Mouse (Mus musculus) liver, embryonic 11.5 days (tissue): ENCODE measurements around the gene Cfap97d1. TPM values are rescaled to one million over a fixed set of nuclear protein-coding genes. Genes with fewer than 3 reads are reported as not detected.

Experiments used
- ATAC-seq: fragments of 200-750 bp; cut with Nextera tagmentation; replicated peaks from 2 replicates; pipeline ENCODE4 v1.8.0; 2017; ENCODE audit warnings: moderate number of reproducible peaks, mild to moderate bottlenecking, moderate TSS enrichment, moderate library complexity; ENCODE audit not compliant: low FRiP score
- DNase-seq: peaks from one replicate; pipeline ENCODE4 v3.0.0-alpha.2; 2017; ENCODE audit warnings: low spot score
- H3K27ac ChIP-seq: fragments of 300-500 bp; sonication (generic); 2 replicates; pipeline ENCODE4 v1.5.1; 2014; ENCODE audit warnings: mild to moderate bottlenecking, low read depth, low read length, control low read depth
- H3K27me3 ChIP-seq: fragments of 300-500 bp; sonication (generic); replicated peaks from 2 replicates; pipeline ENCODE4 v1.6.1; 2014; ENCODE audit warnings: low read length, mixed read lengths; ENCODE audit not compliant: control insufficient read depth, insufficient read depth
- H3K36me3 ChIP-seq: fragments of 300-500 bp; sonication (generic); 2 replicates; pipeline ENCODE4 v1.6.1; 2014; ENCODE audit warnings: mild to moderate bottlenecking, low read length, moderate library complexity, mixed read lengths; ENCODE audit not compliant: control insufficient read depth, insufficient read depth
- H3K4me1 ChIP-seq: fragments of 300-500 bp; sonication (generic); replicated peaks from 2 replicates; pipeline ENCODE4 v1.6.1; 2014; ENCODE audit warnings: low read length, mixed read lengths; ENCODE audit not compliant: control insufficient read depth, insufficient read depth
- H3K4me2 ChIP-seq: fragments of 300-500 bp; sonication (generic); 2 replicates; pipeline ENCODE4 v1.6.1; 2014; ENCODE audit warnings: mild to moderate bottlenecking, control low read depth, moderate library complexity
- H3K4me3 ChIP-seq: fragments of 300-500 bp; sonication (generic); 2 replicates; pipeline ENCODE4 v1.5.1; 2014; ENCODE audit warnings: low read depth, low read length, control low read depth
- H3K9ac ChIP-seq: fragments of 300-500 bp; sonication (generic); 2 replicates; pipeline ENCODE4 v1.6.1; 2014; ENCODE audit warnings: low read depth, low read length, control low read depth
- H3K9me3 ChIP-seq: fragments of 300-500 bp; sonication (generic); 2 replicates; pipeline ENCODE4 v1.6.1; 2016; ENCODE audit warnings: low read length, inconsistent platforms, mixed read lengths; ENCODE audit not compliant: control insufficient read depth
- whole genome bisulfite sequencing: fragments of 180-500 bp; shearing (Covaris S2); extraction: QIAGEN DNeasy Blood & Tissue Kit; methylation state at CpG from one replicate; pipeline ENCODE4 v1.1.7; 2014; 5-methylcytosine and 5-hydroxymethylcytosine counted together
- polyA plus RNA-seq: library from polyadenylated mRNA; unstranded; fragments of >200 nt; fragmentation: Nextera tagmentation; extraction: Ambion mirVana; gene quantifications from 2 replicates; pipeline ENCODE4 v1.2.1, GENCODE M21; 2014

Gene Cfap97d1
- polyA plus RNA-seq, 1 experiment from 2014 or later, result not detected

GRCm38 (mm10) chr11:102023406-102023805, 39.3 kb downstream of the Cfap97d1 start:
- H3K4me1 ChIP-seq, result peaks cover 7% of the 10 kb centered on the region
- H3K9me3 ChIP-seq, result no peaks in the 10 kb centered on the region
- H3K4me3 ChIP-seq, result no peak overlapping the region
- peaks cover 45% of the 10 kb centered on the region for H3K27me3 ChIP-seq
- no peak overlapping the region for H3K27ac ChIP-seq
- DNase-seq, result no peak
- ATAC-seq, result no peak
- WGBS, result 75% methylated on average over 13 of the region's 13 CpGs
- H3K9ac ChIP-seq, result no peak overlapping the region
- H3K4me2 ChIP-seq, result no peak overlapping the region
- no peaks in the 10 kb centered on the region for H3K36me3 ChIP-seq

GRCm38 (mm10) chr11:102024084-102024758, 40.1 kb downstream of the Cfap97d1 start:
- peaks cover 45% of the 10 kb centered on the region for H3K27me3 ChIP-seq
- H3K9ac ChIP-seq, result no peak overlapping the region
- H3K4me3 ChIP-seq, result no peak overlapping the region
- ATAC-seq, result no peak
- H3K4me1 ChIP-seq, result peaks cover 10% of the 10 kb centered on the region
- H3K36me3 ChIP-seq, result no peaks in the 10 kb centered on the region
- no peak overlapping the region for H3K4me2 ChIP-seq
- 77% methylated on average over 6 of the region's 6 CpGs for WGBS
- no peak overlapping the region for H3K27ac ChIP-seq
- H3K9me3 ChIP-seq, result no peaks in the 10 kb centered on the region
- DNase-seq, result no peak

- no peaks in the 10 kb centered on the region for H3K9me3 ChIP-seq
- ATAC-seq (no peak), DNase-seq (no peak)
- H3K27me3 ChIP-seq, result peaks cover 45% of the 10 kb centered on the region
- H3K27ac ChIP-seq, result no peak overlapping the region
- H3K36me3 ChIP-seq, result no peaks in the 10 kb centered on the region
- peaks cover 12% of the 10 kb centered on the region for H3K4me1 ChIP-seq
- H3K4me2 ChIP-seq, result no peak overlapping the region
- no peak overlapping the region for H3K4me3 ChIP-seq
- WGBS, result 82% methylated on average over 4 of the region's 4 CpGs
- H3K9ac ChIP-seq, result no peak overlapping the region
These were observed 40.8 kb downstream of the Cfap97d1 start for GRCm38 (mm10) chr11:102024875-102025274.

GRCm38 (mm10) chr11:102025354-102025753, 41.3 kb downstream of the Cfap97d1 start:
- no peak overlapping the region for H3K27ac ChIP-seq
- no peak overlapping the region for H3K4me3 ChIP-seq
- H3K27me3 ChIP-seq, result peaks cover 45% of the 10 kb centered on the region
- ATAC-seq (no peak), DNase-seq (no peak)
- no peak overlapping the region for H3K9ac ChIP-seq
- WGBS, result 35% methylated on average over 7 of the region's 7 CpGs
- H3K4me2 ChIP-seq, result peak overlapping the region; percentile 14
- no peaks in the 10 kb centered on the region for H3K36me3 ChIP-seq
- H3K4me1 ChIP-seq, result peaks cover 12% of the 10 kb centered on the region
- H3K9me3 ChIP-seq, result no peaks in the 10 kb centered on the region

GRCm38 (mm10) chr11:102025991-102026660, 42.0 kb downstream of the Cfap97d1 start:
- H3K9me3 ChIP-seq, result no peaks in the 10 kb centered on the region
- no peak for ATAC-seq
- no peaks in the 10 kb centered on the region for H3K36me3 ChIP-seq
- no peak for DNase-seq
- WGBS, result 5% methylated on average over 22 of the region's 23 CpGs
- peak overlapping the region; percentile 85 for H3K4me2 ChIP-seq
- no peak overlapping the region for H3K27ac ChIP-seq
- H3K27me3 ChIP-seq, result peaks cover 47% of the 10 kb centered on the region
- H3K4me1 ChIP-seq, result peaks cover 12% of the 10 kb centered on the region
- H3K4me3 ChIP-seq, result peak overlapping the region; percentile 60
- peak overlapping the region; percentile 54 for H3K9ac ChIP-seq

DNA sequence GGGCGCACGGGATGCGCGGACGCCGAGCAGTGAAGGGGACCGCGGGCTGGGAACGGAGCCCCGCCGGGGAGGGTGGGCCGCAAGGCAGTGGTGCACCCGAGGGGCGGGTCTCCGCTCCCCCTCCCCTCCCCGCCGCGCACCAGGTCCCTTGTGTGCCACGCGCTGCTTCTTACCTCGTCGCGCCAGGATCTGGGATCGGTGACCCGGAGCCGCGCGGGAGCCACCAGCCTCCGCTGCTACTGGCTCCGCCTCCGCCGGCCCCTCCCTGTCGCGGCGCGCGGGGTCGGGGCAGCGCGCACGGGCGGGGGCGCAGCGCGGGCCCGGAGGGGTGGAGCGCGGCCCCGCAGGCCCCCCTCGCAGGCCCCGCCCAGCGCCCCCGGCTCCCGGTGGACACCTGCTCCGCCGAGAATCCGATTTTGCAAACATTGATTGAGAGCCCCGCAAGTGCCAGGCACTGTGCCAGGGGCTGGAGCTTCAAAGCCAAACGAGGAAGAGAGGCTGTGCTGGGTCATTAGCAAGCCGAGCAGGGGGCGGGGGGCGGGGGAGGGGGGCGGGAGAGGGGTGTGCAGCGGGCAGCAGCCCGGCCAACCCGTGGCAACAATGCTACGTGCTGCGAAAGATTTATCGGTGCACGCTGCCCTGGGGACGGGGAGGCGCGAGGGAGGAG, 42.7 kb downstream of the Cfap97d1 start:
- H3K4me2 ChIP-seq, result peak overlapping the region; percentile 85
- under 1% methylated on average over 73 of the region's 73 CpGs for WGBS
- no peaks in the 10 kb centered on the region for H3K9me3 ChIP-seq
- H3K4me1 ChIP-seq, result peaks cover 12% of the 10 kb centered on the region
- DNase-seq (peak; percentile 51), ATAC-seq (peak; percentile 64)
- no peak overlapping the region for H3K27ac ChIP-seq
- no peaks in the 10 kb centered on the region for H3K36me3 ChIP-seq
- peak overlapping the region; percentile 54 for H3K9ac ChIP-seq
- peak overlapping the region; percentile 60 for H3K4me3 ChIP-seq
- H3K27me3 ChIP-seq, result peaks cover 49% of the 10 kb centered on the region

DNA sequence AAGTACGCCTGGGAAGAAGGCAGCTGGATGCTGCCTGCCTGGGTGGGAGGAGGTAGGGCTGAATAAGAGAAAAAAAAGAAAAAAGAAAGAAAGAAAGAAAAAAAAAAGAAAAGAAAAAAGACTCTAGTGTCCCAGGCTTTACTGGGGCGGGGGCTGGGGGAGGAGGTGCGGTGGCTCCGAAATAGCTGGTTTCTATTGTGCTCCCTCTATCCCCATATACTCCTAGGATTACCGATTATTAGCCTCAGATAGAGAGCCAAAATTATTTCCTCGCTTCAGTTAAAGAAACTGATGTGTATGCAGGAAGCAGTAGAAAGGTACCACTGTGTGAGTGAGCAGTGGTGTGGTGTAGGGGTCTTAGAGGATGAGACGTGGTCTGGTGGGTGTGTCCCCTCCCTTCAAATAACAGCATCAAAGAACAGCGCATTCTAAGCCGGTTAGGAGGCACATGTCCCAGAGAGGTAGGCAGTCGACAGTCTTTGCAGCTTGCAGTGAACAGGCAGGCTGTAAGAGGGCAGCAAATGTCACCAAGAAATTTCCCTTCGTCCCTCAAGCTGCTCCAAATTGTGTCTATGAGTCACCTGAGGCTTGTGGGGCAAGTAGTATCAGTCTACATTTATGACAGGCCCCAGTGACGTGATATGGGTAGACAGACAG, 43.4 kb downstream of the Cfap97d1 start:
- DNase-seq (no peak), ATAC-seq (no peak)
- Histone ChIP-seq H3K9me3 (no peaks in the 10 kb centered on the region), H3K27ac (no peak overlapping the region), H3K9ac (peak overlapping the region; percentile 54; the same call in 1 of the 2 replicates), H3K4me2 (peak overlapping the region; percentile 85), H3K4me3 (peak overlapping the region; percentile 60), H3K4me1 (peaks cover 12% of the 10 kb centered on the region), H3K27me3 (peaks cover 49% of the 10 kb centered on the region), H3K36me3 (no peaks in the 10 kb centered on the region)
- 12% methylated on average over 12 of the region's 12 CpGs for WGBS

DNA sequence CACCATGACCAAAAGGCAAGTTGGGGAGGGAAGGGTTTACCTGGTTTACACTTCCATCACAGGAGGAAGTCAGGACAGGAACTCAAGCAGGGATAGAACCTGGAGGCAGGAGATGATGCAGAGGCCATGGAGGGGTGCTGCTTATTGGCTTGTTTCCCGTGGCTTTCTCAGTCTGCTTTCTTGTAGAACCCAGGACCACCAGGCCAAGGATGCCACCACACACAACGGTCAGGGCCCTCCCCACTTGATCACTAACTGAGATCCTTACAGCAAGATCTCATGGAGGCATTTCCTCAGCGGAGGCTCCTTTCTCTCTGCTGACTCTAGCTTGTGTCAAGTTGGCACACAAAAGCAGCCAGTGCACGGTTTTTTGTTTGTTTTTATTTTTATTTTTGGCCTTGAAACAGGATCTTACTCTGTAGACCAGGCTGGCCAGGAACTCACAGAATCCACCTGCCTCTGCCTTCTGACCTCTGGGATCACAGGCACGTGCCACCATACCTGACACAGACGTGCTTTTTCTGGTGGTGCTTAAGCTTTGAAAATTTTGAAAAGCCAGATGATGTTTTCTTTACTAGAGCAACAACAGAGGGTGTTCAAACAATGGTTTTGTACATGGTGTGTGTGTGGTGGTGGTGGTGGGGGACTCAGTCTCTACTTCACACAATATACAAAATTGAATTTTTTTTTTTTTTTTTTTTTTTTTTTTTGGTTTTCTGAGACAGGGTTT, 44.2 kb downstream of the Cfap97d1 start, which contains the start of gene Mpp3:
Gene Mpp3, minus strand, starts transcription at position 375 of the 730 bp plus-strand sequence.
- DNase-seq (no peak), ATAC-seq (no peak)
- H3K27ac ChIP-seq, result no peak within 1 kb of the TSS
- H3K27me3 ChIP-seq, result peaks cover 49% of the 10 kb centered on the region
- H3K9ac ChIP-seq, result no peak within 1 kb of the TSS
- H3K4me1 ChIP-seq, result peaks cover 12% of the 10 kb centered on the region
- H3K36me3 ChIP-seq, result no peaks in the 10 kb centered on the region
- peak within 1 kb of the TSS; percentile 85 for H3K4me2 ChIP-seq
- WGBS, result 70% methylated on average over 6 of the region's 6 CpGs
- H3K4me3 ChIP-seq, result peak within 1 kb of the TSS; percentile 60
- no peaks in the 10 kb centered on the region for H3K9me3 ChIP-seq
